Mouse (Mus musculus): Measurements from ENCODE around the gene 1500015O10Rik.

Gene 1500015O10Rik

GRCm38 (mm10) chr1:43730491-43730924 is at the start of gene 1500015O10Rik:
Gene 1500015O10Rik, plus strand, starts transcription at chr1:43730602.
- peak; percentile 37 to 49 for DNase-seq (ENCODE audit: low spot score in 2 of 2)

- no peak for DNase-seq (ENCODE audit: low spot score in 2 of 2)
Observed at GRCm38 (mm10) chr1:43689983-43690382, 40.4 kb upstream of the 1500015O10Rik start.

- DNase-seq (ENCODE audit: low spot score in 2 of 2): no peak
Observed at GRCm38 (mm10) chr1:43690507-43690906, 39.9 kb upstream of the 1500015O10Rik start.

GRCm38 (mm10) chr1:43694076-43694475 is 36.3 kb upstream of the 1500015O10Rik start:
- no peak for DNase-seq (ENCODE audit: low spot score in 2 of 2)

GRCm38 (mm10) chr1:43694851-43695545 is 35.4 kb upstream of the 1500015O10Rik start:
- peak; percentile 68 to 78 for DNase-seq (ENCODE audit: low spot score in 2 of 2)

- DNase-seq (ENCODE audit: low spot score in 2 of 2): peak; percentile 6 to 28
Observed at GRCm38 (mm10) chr1:43698577-43699000, 31.8 kb upstream of the 1500015O10Rik start.

- no peak for DNase-seq (ENCODE audit: low spot score in 2 of 2)
Observed at GRCm38 (mm10) chr1:43714841-43715240, 15.6 kb upstream of the 1500015O10Rik start.

- no peak for DNase-seq (ENCODE audit: low spot score in 2 of 2)
Observed at GRCm38 (mm10) chr1:43717967-43718366, 12.4 kb upstream of the 1500015O10Rik start.

GRCm38 (mm10) chr1:43718793-43719192 is 11.6 kb upstream of the 1500015O10Rik start:
- DNase-seq (ENCODE audit: low spot score in 2 of 2): no peak

GRCm38 (mm10) chr1:43722459-43722858 is 7.9 kb upstream of the 1500015O10Rik start:
- DNase-seq (ENCODE audit: low spot score in 2 of 2): no peak

GRCm38 (mm10) chr1:43732100-43732499 is 1.7 kb downstream of the 1500015O10Rik start:
- no peak for DNase-seq (ENCODE audit: low spot score in 2 of 2)

GRCm38 (mm10) chr1:43732657-43733056 is 2.3 kb downstream of the 1500015O10Rik start:
- no peak for DNase-seq (ENCODE audit: low spot score in 2 of 2)

- DNase-seq (ENCODE audit: low spot score in 2 of 2): peak; percentile 57 to 64
Observed at GRCm38 (mm10) chr1:43737812-43738518, 7.6 kb downstream of the 1500015O10Rik start.

- DNase-seq (ENCODE audit: low spot score in 2 of 2): no peak
Observed at GRCm38 (mm10) chr1:43738519-43738894, 8.1 kb downstream of the 1500015O10Rik start.

GRCm38 (mm10) chr1:43754448-43755312 is 24.3 kb downstream of the 1500015O10Rik start:
- no peak for DNase-seq (ENCODE audit: low spot score in 2 of 2)

- no peak for DNase-seq (ENCODE audit: low spot score in 2 of 2)
Observed at GRCm38 (mm10) chr1:43760085-43760484, 29.7 kb downstream of the 1500015O10Rik start.

GRCm38 (mm10) chr1:43764481-43764880 is 34.1 kb downstream of the 1500015O10Rik start:
- DNase-seq (ENCODE audit: low spot score in 2 of 2): no peak

- DNase-seq (ENCODE audit: low spot score in 2 of 2): no peak
Observed at GRCm38 (mm10) chr1:43766328-43766727, 35.9 kb downstream of the 1500015O10Rik start.

GRCm38 (mm10) chr1:43768385-43768990 is 38.1 kb downstream of the 1500015O10Rik start:
- DNase-seq (ENCODE audit: low spot score in 2 of 2): no peak

GRCm38 (mm10) chr1:43769348-43769747 is 38.9 kb downstream of the 1500015O10Rik start:
- DNase-seq (ENCODE audit: low spot score in 2 of 2): no peak

- DNase-seq (ENCODE audit: low spot score in 2 of 2): no peak
Observed at GRCm38 (mm10) chr1:43770032-43770431, 39.6 kb downstream of the 1500015O10Rik start.

GRCm38 (mm10) chr1:43772694-43773093 is 42.3 kb downstream of the 1500015O10Rik start:
- no peak for DNase-seq (ENCODE audit: low spot score in 2 of 2)

All from right cerebral cortex, adult 2 months (tissue).